Mouse (Mus musculus): Measurements from ENCODE around the gene Polrmt. TPM values are rescaled to one million over a fixed set of nuclear protein-coding genes. Genes with fewer than 3 reads are reported as not detected.

The Polrmt gene
- polyA plus RNA-seq, 1 experiment: 50.0 TPM

GRCm38 (mm10) chr10:79790861-79791260, 44.5 kb upstream of the Polrmt start, which contains the start of gene Prss57:
Gene Prss57 (minus strand): TSS chr10:79790961.
- H3K4me3 ChIP-seq (ENCODE audit: low read depth, low read length): no peak within 1 kb of the TSS
- H3K27ac ChIP-seq (ENCODE audit: insufficient read depth, low read depth, low read length): no peak within 1 kb of the TSS
- peaks cover 13% of the 10 kb centered on the region for H3K4me1 ChIP-seq (ENCODE audit: control insufficient read depth, insufficient read depth, insufficient read length, low read length)
- 85% methylated on average over 4 of the region's 4 CpGs for WGBS
- no peak for TF ChIP-seq POLR2A (IDR thresholded peaks at IDR 0.05; ENCODE audit: low read depth, low read length)
- TF ChIP-seq CTCF (IDR thresholded peaks at IDR 0.05; ENCODE audit: extremely low read depth, insufficient read length, insufficient replicate concordance, low read depth, low read length): no peak
- no peaks in the 10 kb centered on the region for H3K36me3 ChIP-seq (ENCODE audit: control insufficient read depth, insufficient read depth, low read length)
- H3K27me3 ChIP-seq (ENCODE audit: control insufficient read depth, insufficient read depth, low read length): no peaks in the 10 kb centered on the region

- 50% methylated on average over 2 of the region's 2 CpGs for WGBS
- Histone ChIP-seq H3K27me3 (ENCODE audit: control insufficient read depth, insufficient read depth, low read length) (no peaks in the 10 kb centered on the region), H3K4me1 (ENCODE audit: control insufficient read depth, insufficient read depth, insufficient read length, low read length) (peaks cover 10% of the 10 kb centered on the region), H3K27ac (ENCODE audit: insufficient read depth, low read depth, low read length) (no peak overlapping the region), H3K4me3 (ENCODE audit: low read depth, low read length) (no peak overlapping the region), H3K36me3 (ENCODE audit: control insufficient read depth, insufficient read depth, low read length) (no peaks in the 10 kb centered on the region)
- TF ChIP-seq POLR2A (IDR thresholded peaks at IDR 0.05; ENCODE audit: low read depth, low read length): no peak
- no peak for TF ChIP-seq CTCF (IDR thresholded peaks at IDR 0.05; ENCODE audit: extremely low read depth, insufficient read length, insufficient replicate concordance, low read depth, low read length)
Observed at GRCm38 (mm10) chr10:79789581-79789980, 43.2 kb upstream of the Polrmt start.

GRCm38 (mm10) chr10:79788386-79789158, 42.2 kb upstream of the Polrmt start:
- Histone ChIP-seq H3K27ac (ENCODE audit: insufficient read depth, low read depth, low read length) (no peak overlapping the region), H3K27me3 (ENCODE audit: control insufficient read depth, insufficient read depth, low read length) (no peaks in the 10 kb centered on the region), H3K4me3 (ENCODE audit: low read depth, low read length) (no peak overlapping the region), H3K4me1 (ENCODE audit: control insufficient read depth, insufficient read depth, insufficient read length, low read length) (peaks cover under 1% of the 10 kb centered on the region; the same call in 1 of the 2 replicates), H3K36me3 (ENCODE audit: control insufficient read depth, insufficient read depth, low read length) (no peaks in the 10 kb centered on the region)
- TF ChIP-seq POLR2A (IDR thresholded peaks at IDR 0.05; ENCODE audit: low read depth, low read length) (no peak), CTCF (IDR thresholded peaks at IDR 0.05; ENCODE audit: extremely low read depth, insufficient read length, insufficient replicate concordance, low read depth, low read length) (peak; percentile 38; the same call in 1 of the 2 replicates)
- 30% methylated on average over 7 of the region's 7 CpGs for WGBS

GRCm38 (mm10) chr10:79783920-79784800, 37.8 kb upstream of the Polrmt start:
- H3K4me1 ChIP-seq (ENCODE audit: control insufficient read depth, insufficient read depth, insufficient read length, low read length): peaks cover 10% of the 10 kb centered on the region
- H3K4me3 ChIP-seq (ENCODE audit: low read depth, low read length): no peak overlapping the region
- no peak overlapping the region for H3K27ac ChIP-seq (ENCODE audit: insufficient read depth, low read depth, low read length)
- WGBS: 54% methylated on average over 27 of the region's 27 CpGs
- TF ChIP-seq CTCF (IDR thresholded peaks at IDR 0.05; ENCODE audit: extremely low read depth, insufficient read length, insufficient replicate concordance, low read depth, low read length) (peak; percentile 47; the same call in 1 of the 2 replicates), POLR2A (IDR thresholded peaks at IDR 0.05; ENCODE audit: low read depth, low read length) (no peak)
- no peaks in the 10 kb centered on the region for H3K27me3 ChIP-seq (ENCODE audit: control insufficient read depth, insufficient read depth, low read length)
- H3K36me3 ChIP-seq (ENCODE audit: control insufficient read depth, insufficient read depth, low read length): no peaks in the 10 kb centered on the region

GRCm38 (mm10) chr10:79783050-79783449, 36.7 kb upstream of the Polrmt start:
- peaks cover 12% of the 10 kb centered on the region for H3K4me1 ChIP-seq (ENCODE audit: control insufficient read depth, insufficient read depth, insufficient read length, low read length)
- H3K27me3 ChIP-seq (ENCODE audit: control insufficient read depth, insufficient read depth, low read length): no peaks in the 10 kb centered on the region
- TF ChIP-seq CTCF (IDR thresholded peaks at IDR 0.05; ENCODE audit: extremely low read depth, insufficient read length, insufficient replicate concordance, low read depth, low read length) (peak; percentile 23; the same call in 1 of the 2 replicates), POLR2A (IDR thresholded peaks at IDR 0.05; ENCODE audit: low read depth, low read length) (no peak)
- 61% methylated on average over 7 of the region's 7 CpGs for WGBS
- H3K4me3 ChIP-seq (ENCODE audit: low read depth, low read length): no peak overlapping the region
- H3K36me3 ChIP-seq (ENCODE audit: control insufficient read depth, insufficient read depth, low read length): no peaks in the 10 kb centered on the region
- no peak overlapping the region for H3K27ac ChIP-seq (ENCODE audit: insufficient read depth, low read depth, low read length)

- WGBS: 69% methylated on average over 5 of the region's 5 CpGs
- Histone ChIP-seq H3K27me3 (ENCODE audit: control insufficient read depth, insufficient read depth, low read length) (no peaks in the 10 kb centered on the region), H3K4me1 (ENCODE audit: control insufficient read depth, insufficient read depth, insufficient read length, low read length) (peaks cover 17% of the 10 kb centered on the region), H3K27ac (ENCODE audit: insufficient read depth, low read depth, low read length) (no peak overlapping the region), H3K4me3 (ENCODE audit: low read depth, low read length) (no peak overlapping the region), H3K36me3 (ENCODE audit: control insufficient read depth, insufficient read depth, low read length) (no peaks in the 10 kb centered on the region)
- TF ChIP-seq CTCF (IDR thresholded peaks at IDR 0.05; ENCODE audit: extremely low read depth, insufficient read length, insufficient replicate concordance, low read depth, low read length) (no peak), POLR2A (IDR thresholded peaks at IDR 0.05; ENCODE audit: low read depth, low read length) (no peak)
Observed at GRCm38 (mm10) chr10:79781956-79782355, 35.6 kb upstream of the Polrmt start.

Data from small intestine, adult 2 months (tissue).